9 mouse cellular contexts compared by ENCODE assay signal in the genomic region with DNA sequence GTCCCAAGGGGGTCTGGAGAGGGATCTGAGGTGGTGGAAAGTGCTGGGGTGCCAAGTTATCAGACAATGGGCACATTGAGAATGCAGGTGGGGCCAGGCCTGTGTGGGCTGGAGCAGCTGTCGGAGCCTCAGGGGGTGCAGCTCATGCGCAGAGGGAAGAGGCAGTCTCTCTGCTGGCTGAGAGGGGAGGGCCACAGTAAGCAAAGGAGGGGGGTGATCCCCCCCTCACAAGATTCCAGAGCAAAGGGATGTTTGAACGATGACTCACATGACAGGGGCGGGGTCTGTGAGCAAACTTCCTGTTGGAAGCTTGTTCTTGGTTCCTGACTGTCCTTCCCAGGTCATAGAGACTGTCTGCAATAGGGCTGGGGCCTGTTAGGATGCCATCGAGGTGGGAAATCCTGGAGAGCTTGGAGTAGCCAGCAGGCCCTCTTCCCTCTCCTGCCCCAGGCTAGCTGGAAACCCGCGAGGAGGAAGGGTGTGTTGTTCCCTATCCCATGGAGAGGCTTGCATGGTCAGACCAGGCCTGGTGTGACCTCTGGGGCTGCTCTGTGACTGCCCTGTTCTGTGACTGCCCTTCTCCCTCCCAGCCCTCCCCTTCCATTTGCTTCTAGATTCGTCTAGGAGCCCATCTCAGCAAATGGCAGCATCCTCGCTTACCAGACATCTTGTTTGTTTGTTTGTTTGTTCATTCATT. TPM values are rescaled to one million over a fixed set of nuclear protein-coding genes. Genes with fewer than 3 reads are reported as not detected.
DNase-seq lines count a peak whose midpoint lies in the region; ATAC-seq and TF ChIP-seq lines count a peak whose summit lies in the region.
"Had no signal": no experiment of that assay in that cellular context is flagged by ENCODE, and none has a peak within 500 bp of the region (broad histone marks: within the 10 kb centered on the region; RNA-seq: fewer than 3 reads in every experiment).

No protein-coding gene starts in this region.

- TF ChIP-seq CTCF in Patski (IDR thresholded peaks at IDR 0.05), result no peak
- TF ChIP-seq CTCF in lung, postnatal 0 days (IDR thresholded peaks at IDR 0.05), result no peak

- H3K4me2 ChIP-seq in lung, postnatal 0 days (replicated peaks; ENCODE audit: low read depth, low read length), result 0 out of 2 replicates have a peak overlapping the region, but pooled peaks have one; percentile 3

- no peak overlapping the region for H3K4me3 ChIP-seq in lung, postnatal 0 days (ENCODE audit: low read depth, low read length)

- H3K9me3 ChIP-seq in lung, postnatal 0 days (ENCODE audit: low read length), result no peaks in the 10 kb centered on the region

- no peaks in the 10 kb centered on the region for H3K36me3 ChIP-seq in lung, postnatal 0 days (ENCODE audit: insufficient read depth, low read length)

- peaks cover 18% of the 10 kb centered on the region; the same call in 1 of the 2 replicates for H3K4me1 ChIP-seq in lung, postnatal 0 days (ENCODE audit: insufficient read depth, low read depth, low read length)

- no peak overlapping the region for H3K9ac ChIP-seq in lung, postnatal 0 days (replicated peaks; ENCODE audit: low read depth)

- 31% methylated on average over 9 of the region's 9 CpGs for WGBS in lung, postnatal 0 days

- peak; percentile 60 for ATAC-seq in Patski
- ATAC-seq in lung, postnatal 0 days, result peak; percentile 77

- DNase-seq in cerebellum, adult 9-11 months, result peak; percentile 18
- no peak for DNase-seq in cerebellum, postnatal 14 days
- peak; percentile 59 for DNase-seq in Patski (ENCODE audit: low read depth, low spot score)
- peak; percentile 81 for DNase-seq in gonadal fat pad, adult 2 months (ENCODE audit: low read depth)
- peak; percentile 87 for DNase-seq in kidney, adult 9 months
- peak; percentile 93 for DNase-seq in lung, postnatal 0 days (ENCODE audit: low spot score)
- no peak for DNase-seq in thymus, adult 18-20 months
- DNase-seq in layer of hippocampus, postnatal 36 days, result no peak

- H3K27me3 ChIP-seq in Patski, result no peaks in the 10 kb centered on the region
- H3K27me3 ChIP-seq in lung, postnatal 0 days (replicated peaks; ENCODE audit: insufficient read depth, low read length), result no peaks in the 10 kb centered on the region
- H3K27me3 ChIP-seq: CH12.LX had no signal

- peak; percentile 75 for TF ChIP-seq EP300 in lung, postnatal 0 days (IDR thresholded peaks at IDR 0.05)

- peak overlapping the region; percentile 83 for H3K27ac ChIP-seq in lung, postnatal 0 days (ENCODE audit: low read length)

- POLR2A ChIA-PET in Patski (lab: Charles Lee), result interaction anchor here (0.6 to 1.3 kb wide), 3 partner anchors 11 to 166 kb away, joined by 3 to 8 read pairs (median 3); no protein-coding TSS in a partner anchor

- in situ Hi-C loops in Patski (cut with MboI; ENCODE audit: low pct_unique_long_range_greater_than_20kb), result no loop called here

- CTCF ChIA-PET in Patski (lab: Charles Lee), result interaction anchor here (1.5 kb wide), 1 partner anchor 22 kb away, joined by 4 read pairs; no protein-coding TSS in a partner anchor

RNA-seq across cellular contexts. Expression of gene Cdh1, which starts 16.5 kb away (rescaled TPM):
- 8.0 TPM for polyA plus RNA-seq in Patski (2021)
- polyA plus RNA-seq in gonadal fat pad, adult 2 months (2012; rRNA removed), result 48.3 and 80.3 TPM in 2 replicates
- 88.2 and 106 TPM in 2 replicates for polyA plus RNA-seq in lung, postnatal 0 days (2015; fragmentation: Nextera tagmentation; extraction: Ambion mirVana)
- under 1 TPM; 0.20 to 0.48 TPM for total RNA-seq in layer of hippocampus, postnatal 36 days (2021)

RNA-seq across cellular contexts. Expression of gene Gm10073, which starts 46.4 kb away (rescaled TPM):
- 34.6 TPM for polyA plus RNA-seq in Patski (2021)
- polyA plus RNA-seq in gonadal fat pad, adult 2 months (2012; rRNA removed), result 51.3 and 132 TPM in 2 replicates
- 8.0 and 9.0 TPM in 2 replicates for polyA plus RNA-seq in lung, postnatal 0 days (2015; fragmentation: Nextera tagmentation; extraction: Ambion mirVana)
- total RNA-seq in layer of hippocampus, postnatal 36 days (2021), result 10 to 100 TPM; 86.3 to 90.8 TPM

Comparison
In these comparisons a context has a peak if more than half of its experiments do, and no peak if none do; other contexts are left out.
1. DNase-seq: peak in cerebellum, adult 9-11 months (single experiment), Patski (single experiment), gonadal fat pad, adult 2 months (single experiment), kidney, adult 9 months (single experiment) and lung, postnatal 0 days (single experiment); none in cerebellum, postnatal 14 days (0 of 2), thymus, adult 18-20 months (0 of 2) and layer of hippocampus, postnatal 36 days (0 of 2).